Mouse (Mus musculus): Measurements from ENCODE around the gene Plekha6. TPM values are rescaled to one million over a fixed set of nuclear protein-coding genes. Genes with fewer than 3 reads are reported as not detected.
A peak's percentile ranks its signal among the peaks of the same experiment; 100 is the strongest.

Gene Plekha6
- total RNA-seq, 2 experiments from 2014 or later, result 1.7 TPM; not detected in 1

DNA sequence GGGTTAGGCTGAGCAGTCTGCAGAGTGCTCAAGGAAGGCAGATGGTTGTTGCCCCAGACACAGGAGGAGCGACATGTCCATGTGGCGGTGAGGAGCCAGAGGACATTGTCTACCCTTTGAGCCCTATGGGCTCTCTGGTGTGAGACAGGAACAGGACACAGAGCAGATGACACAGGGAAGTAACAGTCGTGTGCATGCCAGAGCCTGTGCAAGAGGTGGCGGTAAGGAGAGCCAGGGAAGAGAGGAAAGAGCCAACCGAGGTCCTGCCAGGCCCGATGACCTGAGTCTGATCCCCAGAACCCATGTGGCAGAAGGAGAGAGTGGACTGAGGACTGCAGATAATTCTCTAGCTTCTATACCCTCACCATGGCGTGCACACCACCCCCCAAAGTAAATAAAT lies 99.1 kb downstream of the Plekha6 start:
- ATAC-seq (replicated peaks; ENCODE audit: poor library complexity, severe bottlenecking), result no peak

GRCm38 (mm10) chr1:133264367-133264766 lies 100.4 kb downstream of the Plekha6 start:
- ATAC-seq (replicated peaks; ENCODE audit: poor library complexity, severe bottlenecking), result no peak

DNA sequence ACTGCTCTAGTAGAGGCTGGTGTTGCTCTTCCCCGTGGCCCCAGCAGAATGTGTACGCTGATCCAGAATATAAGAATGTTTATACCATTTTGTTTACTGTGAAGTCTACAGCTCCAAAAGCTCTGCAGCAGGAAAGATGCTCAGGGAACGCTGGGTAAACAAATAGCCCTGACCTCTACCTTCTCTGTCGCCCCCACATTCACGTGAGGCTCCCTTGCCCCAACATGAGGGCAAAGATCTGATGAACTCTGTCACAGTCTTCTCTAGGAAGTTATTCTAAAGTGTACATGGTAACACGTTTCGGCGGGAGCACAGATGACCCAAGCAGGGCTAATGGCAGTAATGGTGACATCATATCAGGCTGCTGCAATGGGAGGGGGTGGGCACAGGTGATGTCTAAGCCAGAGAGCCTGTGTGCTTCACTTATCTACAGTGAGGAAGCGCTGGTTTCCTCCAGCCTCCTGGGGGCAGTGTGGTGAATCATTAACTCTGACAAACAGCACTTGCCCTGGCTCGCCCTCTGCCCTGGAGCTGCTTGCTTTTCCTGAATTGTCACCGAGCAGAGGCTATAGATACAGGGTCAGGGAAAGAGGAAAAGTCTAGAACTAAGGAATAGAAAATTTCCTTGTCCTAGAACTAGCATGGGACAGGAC lies 101.2 kb downstream of the Plekha6 start:
- no peak for ATAC-seq (replicated peaks; ENCODE audit: poor library complexity, severe bottlenecking)

DNA sequence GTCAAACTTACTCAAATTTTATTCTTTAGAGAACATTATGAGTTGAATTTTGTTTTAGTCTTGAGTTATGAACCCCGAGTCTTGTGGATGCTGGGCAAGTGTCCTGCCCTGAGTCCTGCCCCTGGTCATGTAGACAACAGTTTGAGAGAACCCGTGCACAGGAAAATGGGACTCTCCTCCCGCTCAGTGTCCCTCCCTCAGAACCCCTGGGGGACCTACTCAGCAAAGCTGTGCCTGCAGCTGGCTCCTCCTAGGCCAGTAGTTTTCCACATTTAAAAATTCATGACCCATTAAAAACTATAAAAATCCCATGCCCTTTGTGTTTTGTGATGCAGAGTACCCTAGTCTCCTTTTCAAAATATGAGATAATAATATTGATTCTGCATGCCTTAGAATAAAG lies 103.1 kb downstream of the Plekha6 start:
- no peak for ATAC-seq (replicated peaks; ENCODE audit: poor library complexity, severe bottlenecking)

- no peak for ATAC-seq (replicated peaks; ENCODE audit: poor library complexity, severe bottlenecking)
These were observed 103.9 kb downstream of the Plekha6 start for GRCm38 (mm10) chr1:133267813-133268492.

DNA sequence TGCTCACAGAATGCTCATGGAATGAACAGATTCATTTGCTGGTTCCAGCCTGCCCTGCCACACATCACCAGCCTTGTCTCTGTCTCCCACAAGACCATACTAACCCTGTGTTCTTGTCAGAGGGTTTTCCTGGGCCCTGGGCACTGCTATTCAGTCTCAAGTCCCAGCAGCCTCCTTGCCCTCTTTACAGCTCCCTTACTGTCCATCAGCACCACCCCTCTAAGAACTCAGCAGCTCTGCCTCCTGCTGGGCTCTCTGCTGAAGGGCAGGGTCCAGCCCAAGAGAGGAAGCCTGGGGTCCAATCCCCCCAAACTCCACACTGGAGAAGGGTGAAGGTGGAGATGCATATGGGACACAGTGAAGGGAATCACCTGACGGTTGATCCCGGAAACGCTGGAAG lies 104.5 kb downstream of the Plekha6 start:
- ATAC-seq (replicated peaks; ENCODE audit: poor library complexity, severe bottlenecking), result no peak; the same call in 1 of the 2 replicates

GRCm38 (mm10) chr1:133270336-133270735 lies 106.3 kb downstream of the Plekha6 start:
- peak; percentile 53 for ATAC-seq (replicated peaks; ENCODE audit: poor library complexity, severe bottlenecking)

DNA sequence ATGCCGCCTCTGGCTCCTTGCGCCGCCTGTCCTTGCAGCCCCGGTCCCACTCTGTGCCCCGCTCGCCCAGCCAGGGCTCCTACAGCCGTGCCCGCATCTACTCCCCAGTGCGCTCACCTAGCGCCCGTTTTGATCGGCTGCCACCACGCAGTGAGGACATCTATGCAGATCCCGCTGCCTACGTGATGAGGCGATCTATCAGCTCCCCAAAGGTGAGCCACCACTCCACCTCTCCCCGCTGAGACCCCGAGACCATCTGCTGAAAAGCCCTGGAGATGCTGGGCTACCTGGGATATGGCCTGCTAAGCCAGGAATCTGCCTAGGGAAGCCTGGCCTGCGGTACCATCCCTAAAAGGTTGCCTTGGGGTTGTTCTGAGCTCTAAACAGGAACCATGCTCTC lies 110.2 kb downstream of the Plekha6 start:
- no peak for ATAC-seq (replicated peaks; ENCODE audit: poor library complexity, severe bottlenecking)

GRCm38 (mm10) chr1:133276983-133277382 lies 113.0 kb downstream of the Plekha6 start:
- ATAC-seq (replicated peaks; ENCODE audit: poor library complexity, severe bottlenecking), result no peak

DNA sequence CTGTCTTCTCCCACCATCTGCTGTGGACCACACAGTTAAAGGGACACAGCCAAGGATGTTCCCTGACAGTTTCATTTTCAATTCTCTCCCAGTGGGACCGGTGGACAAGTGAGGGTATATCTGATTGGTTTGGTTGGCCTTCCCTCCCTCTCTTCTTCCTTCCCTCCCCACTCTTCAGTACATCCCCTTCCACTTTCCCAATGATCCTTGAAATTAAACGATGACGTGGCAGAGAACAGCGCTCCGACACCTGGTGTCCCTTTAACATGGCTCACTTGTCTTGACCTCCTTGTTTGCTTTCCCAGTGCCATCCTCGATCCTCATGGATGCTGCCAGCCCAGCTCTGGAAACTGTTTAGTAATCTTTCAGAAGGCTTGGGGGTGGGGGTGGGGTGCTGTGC lies 114.5 kb downstream of the Plekha6 start:
- ATAC-seq (replicated peaks; ENCODE audit: poor library complexity, severe bottlenecking), result no peak

GRCm38 (mm10) chr1:133278946-133279631 lies 115.1 kb downstream of the Plekha6 start:
- ATAC-seq (replicated peaks; ENCODE audit: poor library complexity, severe bottlenecking), result no peak

GRCm38 (mm10) chr1:133279632-133280093 lies 115.7 kb downstream of the Plekha6 start:
- ATAC-seq (replicated peaks; ENCODE audit: poor library complexity, severe bottlenecking), result no peak

DNA sequence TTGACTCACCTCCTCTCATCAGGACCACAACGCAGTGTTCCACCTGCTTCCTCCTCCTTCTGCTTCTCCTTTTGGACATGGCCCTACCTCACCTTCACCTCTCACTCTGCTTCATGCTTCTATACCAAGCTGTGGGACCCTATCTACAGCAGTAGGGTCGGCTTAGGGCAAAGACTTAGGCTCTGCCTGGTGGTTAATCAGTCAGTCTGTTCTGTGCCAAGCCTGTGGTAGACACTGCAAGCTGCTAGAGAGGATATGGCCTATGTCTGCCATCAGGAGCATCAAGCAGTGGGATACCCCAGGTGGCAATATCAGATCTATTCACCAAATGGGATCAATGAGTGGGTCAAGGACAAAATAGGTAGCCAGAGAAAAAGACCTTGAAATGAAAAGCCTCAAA lies 116.5 kb downstream of the Plekha6 start:
- ATAC-seq (replicated peaks; ENCODE audit: poor library complexity, severe bottlenecking), result no peak

- ATAC-seq (replicated peaks; ENCODE audit: poor library complexity, severe bottlenecking), result no peak
These were observed 121.9 kb downstream of the Plekha6 start for GRCm38 (mm10) chr1:133285907-133286306.

DNA sequence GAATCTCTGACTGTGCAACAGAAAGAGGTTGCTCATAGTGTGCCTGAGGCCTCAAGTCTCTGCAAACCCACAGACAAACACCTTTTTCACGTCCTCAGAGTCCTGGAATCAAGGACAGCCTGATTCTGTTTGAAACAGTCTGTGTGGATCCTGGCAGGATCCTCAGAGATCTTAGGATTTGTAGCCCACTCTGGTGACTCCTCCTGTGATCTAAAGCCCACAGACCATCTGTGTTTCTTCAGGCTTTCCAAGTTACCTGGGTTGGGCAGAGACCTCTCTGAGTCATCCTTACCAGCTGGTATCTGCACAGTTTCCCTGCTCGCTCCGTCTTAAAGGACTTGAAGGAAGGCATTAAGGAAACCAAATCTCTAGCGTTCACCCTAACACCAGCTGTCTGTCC lies 123.0 kb downstream of the Plekha6 start:
- ATAC-seq (replicated peaks; ENCODE audit: poor library complexity, severe bottlenecking), result no peak

DNA sequence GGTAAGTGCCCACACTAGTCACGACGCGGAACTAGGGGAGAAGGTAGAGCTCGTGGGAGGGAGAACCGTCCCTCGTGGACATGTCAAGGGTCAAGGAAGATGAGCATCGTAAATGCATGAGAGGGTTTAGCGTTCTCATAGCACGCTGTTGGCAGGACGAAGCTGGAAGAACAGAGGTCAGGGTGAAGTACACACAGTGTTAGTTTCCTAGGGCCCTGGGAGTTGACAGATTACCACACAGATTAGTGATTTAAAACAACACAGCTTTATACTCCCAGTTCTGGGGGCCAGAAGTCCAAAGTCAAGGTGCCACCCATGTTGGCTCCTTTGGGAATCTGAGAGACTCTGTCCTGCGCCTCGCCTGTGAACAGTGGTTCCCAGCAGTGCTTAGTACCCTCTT lies 123.9 kb downstream of the Plekha6 start:
- ATAC-seq (replicated peaks; ENCODE audit: poor library complexity, severe bottlenecking), result no peak

- ATAC-seq (replicated peaks; ENCODE audit: poor library complexity, severe bottlenecking), result no peak
These were observed 127.9 kb downstream of the Plekha6 start for GRCm38 (mm10) chr1:133291888-133292287.

DNA sequence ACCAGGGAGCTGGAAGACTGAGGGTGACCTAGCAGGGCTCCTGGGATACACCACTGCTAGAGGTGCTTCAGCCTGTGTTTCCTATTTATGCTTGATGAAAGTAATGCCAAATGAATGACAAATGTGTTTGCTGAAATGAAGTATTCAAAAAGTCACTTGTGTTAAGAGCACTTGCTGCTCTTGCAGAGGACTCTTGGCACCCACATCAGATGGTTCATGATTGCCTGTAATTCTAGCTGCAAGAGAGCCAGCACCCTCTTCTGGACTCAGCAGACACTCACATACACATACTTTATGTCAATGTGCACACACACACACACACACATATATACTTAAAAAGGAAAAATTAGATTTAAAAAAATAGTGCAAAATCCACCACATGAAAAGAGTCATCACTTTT lies 128.6 kb downstream of the Plekha6 start:
- ATAC-seq (replicated peaks; ENCODE audit: poor library complexity, severe bottlenecking), result no peak

DNA sequence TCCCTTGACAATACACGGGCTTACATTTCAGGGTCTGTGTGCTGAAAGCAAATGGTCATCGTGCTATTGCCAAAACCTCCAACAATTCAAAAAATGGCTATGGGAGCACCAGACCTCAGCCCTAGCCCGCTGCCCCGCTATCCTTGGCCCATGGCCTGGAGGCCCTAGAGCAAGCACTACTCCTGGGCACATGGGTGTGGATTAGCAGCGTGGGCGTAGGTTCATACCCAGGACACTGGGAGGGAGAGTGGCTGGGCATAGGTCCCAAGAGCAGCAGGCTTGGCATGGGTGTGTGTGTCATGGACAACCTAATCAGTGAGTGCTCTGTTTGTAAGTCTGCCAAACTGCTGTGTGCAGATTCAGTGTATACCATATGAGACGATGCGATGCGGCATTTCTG lies 132.4 kb downstream of the Plekha6 start:
- ATAC-seq (replicated peaks; ENCODE audit: poor library complexity, severe bottlenecking), result no peak

- no peak for ATAC-seq (replicated peaks; ENCODE audit: poor library complexity, severe bottlenecking)
These were observed 134.8 kb downstream of the Plekha6 start for GRCm38 (mm10) chr1:133298816-133299215.

GRCm38 (mm10) chr1:133302540-133302939 lies 138.5 kb downstream of the Plekha6 start:
- ATAC-seq (replicated peaks; ENCODE audit: poor library complexity, severe bottlenecking), result no peak
